Mouse (Mus musculus) liver, adult 2 months (tissue): ENCODE data around the gene Fam76a. TPM values are rescaled to one million over a fixed set of nuclear protein-coding genes. Genes with fewer than 3 reads are reported as not detected.

ENCODE experiments used
- DNase-seq: peaks from one replicate; pipeline ENCODE4 v3.0.0-alpha.2; 2011; ENCODE audit warnings: low read depth, low spot score; ENCODE audit errors: extremely low read depth
- H3K27ac ChIP-seq: fragments of 200-500 bp; replicated peaks from 2 replicates; pipeline ENCODE4 v1.5.1; 2012; ENCODE audit warnings: low read depth, mild to moderate bottlenecking, control low read depth, inconsistent platforms, low read length; ENCODE audit not compliant: insufficient read depth
- H3K27me3 ChIP-seq: fragments of 200-500 bp; 2 replicates; pipeline ENCODE4 v1.6.1; 2012; ENCODE audit warnings: mild to moderate bottlenecking, moderate library complexity, low read length, inconsistent platforms; ENCODE audit not compliant: control insufficient read depth, insufficient read depth
- H3K36me3 ChIP-seq: fragments of 200-500 bp; 2 replicates; pipeline ENCODE4 v1.6.1; 2012; ENCODE audit warnings: low read length, inconsistent platforms; ENCODE audit not compliant: control insufficient read depth, insufficient read depth
- H3K4me1 ChIP-seq: fragments of 200-500 bp; 2 replicates; pipeline ENCODE4 v1.6.1; 2011; ENCODE audit warnings: low read length; ENCODE audit not compliant: control insufficient read depth, insufficient read depth
- H3K4me3 ChIP-seq: fragments of 200-500 bp; 2 replicates; pipeline ENCODE4 v1.5.1; 2011; ENCODE audit warnings: low read depth, mild to moderate bottlenecking, control low read depth, low read length, moderate library complexity; ENCODE audit not compliant: insufficient read depth
- H3K79me2 ChIP-seq: fragments of 200-500 bp; 2 replicates; pipeline ENCODE4 v1.6.1; 2012; ENCODE audit warnings: inconsistent platforms, mild to moderate bottlenecking, low read length, moderate library complexity; ENCODE audit not compliant: control insufficient read depth, insufficient read depth
- H3K9ac ChIP-seq: fragments of 200-500 bp; 2 replicates; pipeline ENCODE4 v1.6.1; 2012; ENCODE audit warnings: low read depth, mild to moderate bottlenecking, control low read depth, inconsistent platforms, low read length
- CTCF ChIP-seq: fragments of 200-500 bp; IDR thresholded peaks from 2 replicates; pipeline ENCODE4 v1.5.1; 2011; ENCODE audit warnings: low read depth, low read length, control low read depth
- POLR2A ChIP-seq: fragments of 200-500 bp; IDR thresholded peaks from 2 replicates; pipeline ENCODE4 v1.6.1; 2011; ENCODE audit warnings: low read length, control low read depth; ENCODE audit not compliant: insufficient read depth; ENCODE audit errors: extremely low read depth
- WGBS: fragments of 180-500 bp; shearing (Covaris S2); methylation state at CpG from one replicate; pipeline ENCODE4 v1.1.7; 2018; 5-methylcytosine and 5-hydroxymethylcytosine counted together
- polyA plus RNA-seq: library from polyadenylated mRNA; depleted of rRNA; stranded (reverse); fragments of >200 nt; gene quantifications from 2 replicates; pipeline ENCODE4 v1.2.3, GENCODE M21; 2012; rRNA removed
- total RNA-seq: library from RNA; depleted of rRNA; stranded (reverse); fragments of >200 nt; gene quantifications from 2 replicates; pipeline ENCODE4 v1.2.3, GENCODE M21; 2014; rRNA removed

Gene Fam76a
- total RNA-seq (11.3 and 11.6 TPM in 2 replicates), polyA plus RNA-seq (4.9 and 5.8 TPM in 2 replicates)

DNA sequence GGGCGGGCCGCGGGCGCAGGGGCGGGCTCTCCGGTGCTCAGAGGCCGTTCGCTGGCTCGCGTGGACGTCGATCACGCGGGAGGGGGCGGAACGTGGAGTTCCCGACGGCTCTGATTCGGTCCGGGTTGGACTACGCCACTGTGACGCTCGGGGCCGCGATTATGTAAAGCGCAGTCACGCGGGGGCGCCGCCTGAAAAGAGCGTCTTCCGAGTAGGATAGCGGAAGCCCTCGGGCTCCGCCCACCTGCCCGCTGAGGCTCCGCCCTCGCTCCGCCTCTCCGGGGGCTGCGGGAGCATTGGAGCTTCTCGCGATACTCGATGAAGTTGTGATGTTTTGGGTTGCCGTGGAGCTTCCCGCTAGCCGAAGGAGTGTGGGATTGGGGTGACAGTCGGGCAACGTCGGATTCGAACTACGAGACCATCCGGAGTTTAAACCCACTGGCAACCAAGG is at the start of gene Fam76a:
Gene Fam76a (minus strand): TSS at position 1 of the 451 bp plus-strand sequence.
- peak; percentile 91 for DNase-seq
- peak within 1 kb of the TSS; percentile 99 for H3K9ac ChIP-seq
- H3K4me3 ChIP-seq = peak within 1 kb of the TSS; percentile 93
- no peak for TF ChIP-seq CTCF
- TF ChIP-seq POLR2A = peak; percentile 63; the same call in 1 of the 2 replicates
- peak within 1 kb of the TSS; percentile 93 for H3K27ac ChIP-seq
- peaks cover 4% of the 10 kb centered on the region; the same call in 1 of the 2 replicates for H3K4me1 ChIP-seq
- H3K36me3 ChIP-seq = no peaks in the 10 kb centered on the region; the same call in 1 of the 2 replicates
- no peaks in the 10 kb centered on the region for H3K27me3 ChIP-seq
- peaks cover 3% of the 10 kb centered on the region; the same call in 1 of the 2 replicates for H3K79me2 ChIP-seq
- WGBS = under 1% methylated on average over 53 of the region's 53 CpGs

DNA sequence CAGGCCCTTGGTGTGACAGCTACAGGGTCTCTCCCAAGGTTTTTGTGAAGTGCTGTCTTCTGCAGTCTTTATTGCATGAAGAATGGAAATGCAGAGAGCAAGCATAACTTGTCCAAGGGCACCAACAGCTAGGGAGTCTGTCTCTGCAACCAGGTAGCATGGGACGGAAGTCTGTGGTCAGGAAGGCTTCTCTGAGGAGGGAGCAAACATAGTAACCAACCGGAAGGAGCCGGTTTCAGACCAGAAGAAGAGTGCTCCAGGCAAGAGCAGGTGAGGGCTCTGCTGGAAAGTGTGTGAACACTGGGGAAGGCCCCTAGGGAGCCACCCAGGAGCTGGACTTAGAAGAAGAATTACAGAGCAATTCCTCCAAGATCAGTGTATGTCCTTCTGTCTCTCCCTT is 49.7 kb upstream of the Fam76a start:
- H3K79me2 ChIP-seq = no peaks in the 10 kb centered on the region
- WGBS = 90% methylated on average over 3 of the region's 3 CpGs
- no peak overlapping the region for H3K9ac ChIP-seq
- no peak for DNase-seq
- H3K4me1 ChIP-seq = peaks cover 13% of the 10 kb centered on the region
- no peak overlapping the region for H3K27ac ChIP-seq
- H3K4me3 ChIP-seq = no peak overlapping the region
- TF ChIP-seq POLR2A (no peak), CTCF (no peak)
- H3K27me3 ChIP-seq = no peaks in the 10 kb centered on the region
- no peaks in the 10 kb centered on the region for H3K36me3 ChIP-seq

DNA sequence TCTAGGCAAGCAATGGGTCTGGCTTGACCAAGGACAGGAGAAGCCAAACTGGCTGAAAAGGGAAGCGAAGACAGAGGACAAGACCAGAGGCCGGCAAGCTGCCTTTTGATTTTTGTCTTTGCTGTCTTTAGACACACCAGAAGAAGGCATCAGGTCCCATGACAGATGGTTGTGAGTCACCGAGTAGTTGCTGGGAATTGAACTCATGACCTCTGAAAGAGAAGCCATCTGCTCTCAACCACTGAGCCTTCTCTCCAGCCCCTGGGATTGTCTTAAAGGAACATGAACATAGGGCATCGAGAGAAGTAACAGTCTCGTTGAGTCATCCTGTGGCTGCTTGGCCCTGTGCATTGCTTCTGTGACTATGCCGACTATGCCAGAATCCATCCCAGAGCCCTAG is 49.2 kb upstream of the Fam76a start:
- no peak overlapping the region for H3K27ac ChIP-seq
- TF ChIP-seq POLR2A = no peak
- no peak for TF ChIP-seq CTCF
- WGBS = 82% methylated on average over 6 of the region's 6 CpGs

DNA sequence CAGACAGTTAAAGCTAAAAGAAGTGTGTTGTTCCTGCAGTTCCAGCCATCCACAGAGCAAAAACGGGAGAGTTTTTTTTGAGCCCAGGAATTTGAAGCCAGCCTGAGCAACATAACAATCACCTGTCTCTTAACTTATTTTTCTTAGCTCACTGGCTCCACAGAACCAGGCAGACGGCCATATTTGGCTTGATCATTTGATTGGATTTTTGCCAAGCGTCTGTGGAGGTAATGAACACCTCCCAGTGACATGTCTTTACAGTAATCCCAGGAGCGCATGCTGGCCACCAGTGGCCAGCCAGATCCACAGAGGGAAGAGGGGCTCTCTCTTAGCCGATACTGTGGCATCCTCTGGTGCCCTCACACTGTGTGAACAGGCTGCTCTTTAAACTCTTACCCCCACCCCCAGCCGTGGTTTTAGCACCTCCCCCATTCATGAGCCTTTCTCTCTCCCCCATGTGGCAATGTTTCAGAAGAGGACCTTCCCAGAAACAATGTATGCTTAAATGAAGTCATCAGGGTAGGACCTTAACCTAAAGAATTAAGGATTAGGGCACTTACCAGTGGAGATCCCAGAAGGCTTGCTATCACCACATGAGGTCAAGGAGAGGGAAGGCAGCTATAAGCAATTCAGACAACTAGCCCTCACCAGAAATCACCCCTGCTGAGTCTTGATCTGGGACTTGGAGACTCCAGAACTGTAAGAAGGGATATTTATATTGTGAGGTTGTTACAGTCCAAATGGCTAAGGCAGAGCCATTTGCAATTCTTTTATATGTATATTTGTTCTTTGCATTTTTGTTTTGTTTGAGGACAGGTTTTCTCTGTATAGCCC is 46.0 kb upstream of the Fam76a start:
- H3K79me2 ChIP-seq = no peaks in the 10 kb centered on the region
- 43% methylated on average over 6 of the region's 6 CpGs for WGBS

More for the DNA sequence above, 49.2 kb upstream of the Fam76a start:
- Histone ChIP-seq H3K4me3 (no peak overlapping the region), H3K36me3 (no peaks in the 10 kb centered on the region), H3K4me1 (peaks cover 8% of the 10 kb centered on the region), H3K79me2 (no peaks in the 10 kb centered on the region), H3K9ac (no peak overlapping the region), H3K27me3 (no peaks in the 10 kb centered on the region)
- DNase-seq = no peak

DNA sequence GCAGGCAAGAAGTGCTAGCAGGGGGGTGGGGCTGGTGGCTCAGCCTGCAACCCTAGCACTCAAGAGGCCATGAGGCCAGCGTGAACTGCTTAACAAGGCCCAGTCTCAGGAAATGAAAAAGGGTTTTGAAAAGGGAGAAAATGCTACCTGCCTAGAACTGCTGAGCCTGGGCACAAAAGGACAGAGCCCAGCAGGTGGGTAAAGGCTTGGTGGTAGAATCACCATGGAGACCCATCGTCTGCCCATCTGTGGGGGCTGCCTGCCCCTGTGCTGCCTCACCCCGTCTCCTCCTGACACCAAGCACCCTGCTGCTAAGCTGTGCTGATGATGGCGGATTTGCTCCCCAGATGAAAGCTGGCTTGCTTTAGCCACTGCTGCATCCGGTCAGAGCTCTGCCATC is 42.1 kb upstream of the Fam76a start:
- Histone ChIP-seq H3K4me1 (peaks cover 17% of the 10 kb centered on the region), H3K36me3 (no peaks in the 10 kb centered on the region), H3K4me3 (no peak overlapping the region), H3K79me2 (no peaks in the 10 kb centered on the region), H3K27me3 (no peaks in the 10 kb centered on the region), H3K27ac (no peak overlapping the region), H3K9ac (no peak overlapping the region)
- no peak for DNase-seq
- WGBS = 96% methylated on average over 5 of the region's 5 CpGs
- TF ChIP-seq POLR2A (no peak), CTCF (no peak)

More for the DNA sequence above, 46.0 kb upstream of the Fam76a start:
- TF ChIP-seq POLR2A = no peak
- TF ChIP-seq CTCF = no peak
- DNase-seq = peak; percentile 31
- no peaks in the 10 kb centered on the region for H3K36me3 ChIP-seq
- H3K4me1 ChIP-seq = no peaks in the 10 kb centered on the region
- no peaks in the 10 kb centered on the region for H3K27me3 ChIP-seq
- H3K27ac ChIP-seq = no peak overlapping the region
- H3K4me3 ChIP-seq = no peak overlapping the region
- H3K9ac ChIP-seq = no peak overlapping the region

DNA sequence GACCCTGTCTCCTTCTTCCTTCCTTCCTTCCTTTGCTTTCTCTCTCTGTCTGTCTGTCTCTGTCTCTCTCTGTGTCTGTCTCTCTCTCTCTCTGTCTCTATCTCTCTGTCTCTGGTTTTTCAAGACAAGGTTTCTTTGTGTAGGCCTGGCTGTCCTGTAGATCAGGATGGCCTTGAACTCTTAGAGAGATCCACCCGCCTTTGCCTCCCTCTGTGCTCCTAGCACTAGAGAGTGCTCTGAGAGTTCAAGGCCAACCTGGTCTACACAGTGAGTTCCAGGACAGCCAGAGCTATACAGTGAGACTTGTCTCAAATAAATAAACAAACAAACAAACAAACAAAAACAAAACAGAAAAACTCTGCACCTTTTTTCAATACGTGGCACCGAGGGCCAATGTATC is 41.7 kb upstream of the Fam76a start:
- H3K9ac ChIP-seq = no peak overlapping the region
- no peak overlapping the region for H3K4me3 ChIP-seq
- 73% methylated on average over 3 of the region's 3 CpGs for WGBS
- no peak overlapping the region for H3K27ac ChIP-seq
- H3K27me3 ChIP-seq = no peaks in the 10 kb centered on the region
- no peak for TF ChIP-seq POLR2A
- no peak for TF ChIP-seq CTCF
- H3K79me2 ChIP-seq = no peaks in the 10 kb centered on the region
- peaks cover 21% of the 10 kb centered on the region for H3K4me1 ChIP-seq
- DNase-seq = no peak
- H3K36me3 ChIP-seq = no peaks in the 10 kb centered on the region
